Mouse (Mus musculus): ENCODE measurements around the gene Ebf1. TPM values are rescaled to one million over a fixed set of nuclear protein-coding genes. Genes with fewer than 3 reads are reported as not detected.

Gene Ebf1
- total RNA-seq, 2 experiments from 2014 or later = 55.7 to 56.6 TPM

DNA sequence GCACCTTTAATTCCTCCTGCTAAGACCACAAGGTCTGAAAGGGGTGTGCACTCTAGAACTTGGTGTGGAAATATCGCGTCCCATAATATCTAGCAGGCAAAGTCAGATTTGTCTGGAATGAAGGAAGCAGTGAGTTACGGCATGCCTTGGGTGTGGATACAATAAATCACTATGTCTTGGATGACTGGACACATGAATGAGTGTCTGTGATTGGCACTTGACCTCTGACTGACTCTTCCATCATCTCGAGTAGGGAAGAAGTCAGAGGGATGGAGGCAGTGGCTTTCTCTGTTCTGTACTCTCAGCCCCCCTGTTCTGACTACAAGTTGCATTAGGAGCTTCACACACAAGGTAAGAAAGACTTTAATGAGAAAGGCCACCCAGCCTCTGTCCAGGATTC is 112.8 kb downstream of the Ebf1 start:
- no peak for DNase-seq (ENCODE audit: low spot score in 2 of 2)

DNA sequence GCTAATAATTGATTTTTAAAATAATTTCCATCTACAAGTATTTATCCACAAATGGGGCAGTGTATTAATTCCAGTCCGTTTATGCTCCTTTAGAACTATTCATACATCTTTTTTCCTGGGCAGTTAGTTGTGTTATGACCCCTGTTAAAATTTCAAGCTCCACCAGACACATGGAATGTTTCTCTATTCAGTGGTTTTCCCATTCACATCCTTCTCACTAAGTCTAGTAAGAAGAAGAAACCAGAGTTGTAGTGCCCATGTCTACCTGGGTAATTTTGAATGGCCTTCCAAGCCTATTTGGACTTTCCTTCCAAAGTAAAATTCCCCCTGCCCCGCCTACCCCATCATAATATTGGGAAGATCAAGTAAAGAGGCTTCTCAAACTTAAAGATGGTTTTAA is 114.6 kb downstream of the Ebf1 start:
- DNase-seq (ENCODE audit: low spot score in 2 of 2) = no peak

DNA sequence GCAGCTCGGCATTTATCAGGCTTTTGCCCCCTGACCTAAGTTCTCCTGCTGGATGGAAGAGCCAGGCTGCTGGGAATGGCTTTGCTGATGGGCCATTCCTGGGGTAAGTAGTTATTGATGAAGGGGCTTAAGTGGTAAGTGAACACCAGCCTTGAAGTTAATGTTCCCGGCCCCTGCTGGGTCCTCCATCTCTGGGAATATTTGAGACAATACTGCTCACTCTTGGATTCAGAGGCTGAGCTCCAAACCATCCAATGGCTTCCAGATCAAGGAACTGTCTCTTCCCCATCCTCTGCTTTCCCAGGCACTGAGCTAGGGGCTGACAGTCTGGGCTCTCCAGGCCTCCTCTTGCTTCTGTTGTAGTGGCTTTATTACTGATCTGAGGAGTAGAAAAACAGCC is 116.2 kb downstream of the Ebf1 start:
- DNase-seq (ENCODE audit: low spot score in 2 of 2) = no peak

DNA sequence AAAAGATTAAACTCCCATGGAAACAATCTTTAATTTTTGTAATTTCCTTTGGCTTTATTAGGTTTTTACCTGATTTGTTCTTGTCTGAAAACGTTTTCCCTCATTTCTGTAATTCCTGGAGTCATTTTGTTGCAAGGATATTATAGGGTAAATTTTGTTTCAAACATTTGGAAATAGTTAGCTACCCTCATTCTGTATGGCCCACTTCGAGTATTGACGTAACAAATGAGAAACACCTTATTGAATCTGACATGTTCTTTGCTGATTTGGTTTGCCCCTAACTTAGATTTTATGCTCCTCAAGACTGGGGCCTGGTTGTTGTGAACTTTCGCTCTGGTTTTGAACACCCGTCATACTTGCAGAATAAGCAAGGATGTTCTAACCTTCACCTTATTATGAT is 120.9 kb downstream of the Ebf1 start:
- DNase-seq (ENCODE audit: low spot score in 2 of 2) = no peak

DNA sequence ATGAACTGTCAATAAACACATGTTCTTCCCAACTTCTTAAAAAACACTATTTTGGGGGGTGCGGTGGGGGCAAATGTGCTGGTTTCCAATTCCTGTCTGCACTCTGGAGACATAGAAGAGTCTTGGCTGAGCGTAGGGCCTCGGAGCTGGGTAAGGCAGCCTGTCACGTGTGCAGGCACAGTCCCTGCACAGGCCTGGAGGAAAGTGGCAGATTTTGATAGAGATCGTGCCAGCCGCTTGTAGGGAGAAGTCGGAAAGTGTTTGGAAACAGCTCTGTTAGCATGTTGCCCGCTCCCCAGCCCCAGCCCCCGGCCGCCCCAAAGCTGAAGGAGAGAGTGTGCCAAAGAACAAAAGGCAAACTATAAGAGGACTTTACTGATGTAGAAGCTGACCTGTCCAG is 121.7 kb downstream of the Ebf1 start:
- DNase-seq (ENCODE audit: low spot score in 2 of 2) = no peak

DNA sequence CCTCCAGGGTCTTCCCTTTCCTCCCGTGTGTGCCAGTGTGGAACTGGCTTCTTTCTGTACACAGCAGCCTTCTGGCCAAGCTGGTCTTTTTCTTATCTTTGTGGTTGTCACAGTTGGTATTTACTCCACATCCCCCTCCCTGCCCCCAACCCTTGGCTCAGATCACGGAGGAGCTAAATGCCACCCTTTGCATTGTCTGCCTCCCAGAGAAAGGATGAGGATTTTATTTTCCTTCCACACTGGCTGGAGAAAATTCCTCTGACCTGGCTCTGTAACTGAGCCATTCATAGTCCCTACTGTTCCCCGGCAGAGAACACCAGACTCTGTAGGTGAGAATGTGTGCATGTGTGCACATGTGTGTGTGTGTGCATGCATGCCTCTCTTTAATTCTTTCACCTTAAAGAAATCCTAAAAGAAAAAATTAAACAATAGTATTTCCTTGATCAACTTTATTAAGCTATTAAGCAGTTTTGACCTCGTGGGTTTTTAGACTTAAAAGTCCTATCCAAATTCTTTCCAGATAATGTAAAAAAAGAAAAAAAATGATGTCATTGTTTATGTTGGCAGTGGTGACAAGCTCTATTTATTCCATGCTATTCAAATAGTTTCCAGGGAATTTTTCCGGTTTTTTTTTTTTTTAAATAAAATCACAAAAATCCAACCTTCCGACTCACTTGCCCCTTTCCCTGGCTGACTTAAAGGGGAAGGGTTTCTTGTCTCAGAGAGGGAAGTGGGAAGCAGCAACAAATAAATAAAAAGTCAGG is 123.3 kb downstream of the Ebf1 start:
- DNase-seq (ENCODE audit: low spot score in 2 of 2) = no peak

DNA sequence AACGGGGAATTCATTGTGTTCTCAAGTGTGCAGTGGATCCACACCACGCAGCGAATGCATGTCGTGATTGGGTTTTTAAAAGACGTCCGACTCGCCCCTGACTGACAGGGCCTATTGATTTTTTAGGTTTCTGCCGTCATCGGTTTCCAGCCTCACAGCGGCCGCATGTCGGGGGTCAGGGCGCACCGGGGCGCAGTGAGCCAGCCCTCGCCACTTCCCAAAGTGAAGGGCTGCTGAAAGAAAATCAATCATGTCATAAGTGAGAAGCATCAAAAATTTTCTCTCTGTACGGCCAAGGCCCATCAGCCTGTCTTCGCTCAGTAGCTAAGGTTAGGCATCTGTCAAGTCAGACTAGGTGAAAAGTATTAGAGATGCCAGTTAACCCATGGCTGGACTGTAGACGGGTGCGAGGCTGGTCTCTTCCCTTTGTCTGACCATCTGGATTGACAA is 124.0 kb downstream of the Ebf1 start:
- no peak for DNase-seq (ENCODE audit: low spot score in 2 of 2)

DNA sequence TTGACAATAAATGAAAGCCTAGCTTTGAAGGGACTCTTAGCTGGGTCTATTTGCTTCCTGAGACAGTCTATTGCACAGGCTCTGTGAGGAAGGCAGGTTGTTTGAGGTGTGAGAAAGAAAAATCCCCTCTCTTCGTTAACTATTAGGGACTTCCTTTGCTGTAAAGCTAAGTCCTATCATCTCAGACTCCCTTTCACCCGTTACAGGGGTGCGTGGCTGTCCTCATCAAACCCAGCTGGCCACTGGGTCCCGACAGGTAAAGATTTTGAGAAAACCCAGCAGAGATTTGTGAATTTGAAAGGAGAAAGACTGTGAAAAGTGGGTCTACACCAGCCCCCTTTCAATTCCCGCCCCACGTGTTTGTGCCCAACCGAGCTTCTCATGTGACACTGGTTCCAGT is 127.3 kb downstream of the Ebf1 start:
- DNase-seq (ENCODE audit: low spot score in 2 of 2) = no peak

DNA sequence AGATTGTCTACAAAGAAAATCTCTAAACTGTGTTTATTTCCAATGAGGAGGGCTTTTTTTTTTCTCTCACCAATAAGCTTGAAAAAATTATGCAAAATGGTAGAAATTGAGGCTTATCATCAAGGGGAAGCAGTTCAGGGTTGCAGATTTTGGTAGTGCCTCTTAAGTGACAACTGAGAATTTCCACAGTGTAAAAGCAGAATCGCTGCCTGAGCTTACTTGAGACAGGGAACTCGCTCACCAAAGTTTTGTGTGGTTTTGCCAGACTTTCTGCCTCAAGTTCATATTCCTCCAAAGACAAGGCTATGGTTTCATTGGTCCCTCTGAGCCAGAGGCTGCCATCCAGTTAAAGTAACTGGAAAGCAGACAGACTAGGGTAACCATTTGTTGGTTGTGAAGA is 128.8 kb downstream of the Ebf1 start:
- DNase-seq (ENCODE audit: low spot score in 2 of 2) = no peak

DNA sequence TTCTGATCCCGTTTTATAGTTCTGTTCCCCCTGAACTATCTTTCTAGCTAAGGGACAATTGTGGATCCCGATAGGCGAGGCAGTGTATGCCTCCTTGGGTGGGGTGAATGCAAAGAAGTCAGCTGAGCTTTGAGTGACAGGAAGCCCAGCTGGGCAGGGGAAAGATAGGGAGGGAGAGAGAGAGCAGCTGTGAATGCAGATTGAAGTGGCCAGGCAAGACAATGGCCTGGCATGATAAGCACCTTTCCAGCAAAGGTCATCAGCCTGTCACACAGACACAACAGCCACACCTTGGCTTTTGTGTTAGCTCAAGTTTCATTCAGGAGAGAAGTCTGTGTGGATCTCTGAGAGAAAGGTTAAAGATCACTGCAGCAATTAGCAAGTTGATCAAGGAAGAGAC is 129.6 kb downstream of the Ebf1 start:
- no peak for DNase-seq (ENCODE audit: low spot score in 2 of 2)

DNA sequence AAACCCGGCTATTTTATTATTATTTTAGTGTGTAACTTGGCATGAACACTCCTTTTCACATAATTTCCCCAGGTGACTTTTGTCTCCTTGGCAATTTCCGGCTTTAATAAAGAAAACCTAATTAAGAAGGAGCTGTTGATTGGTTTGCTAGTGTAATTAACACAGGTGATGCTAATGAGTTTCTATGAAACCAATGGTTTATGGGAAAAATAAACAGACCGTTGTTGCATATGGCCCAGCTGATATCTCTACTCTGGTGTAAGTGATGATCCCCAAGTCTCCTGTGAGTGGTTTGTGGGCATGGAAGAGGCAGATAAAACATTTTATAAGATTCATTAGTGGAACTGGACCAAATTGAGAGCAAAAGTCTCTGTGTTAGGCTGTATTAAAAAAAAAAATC is 132.2 kb downstream of the Ebf1 start:
- DNase-seq (ENCODE audit: low spot score in 2 of 2) = no peak

DNA sequence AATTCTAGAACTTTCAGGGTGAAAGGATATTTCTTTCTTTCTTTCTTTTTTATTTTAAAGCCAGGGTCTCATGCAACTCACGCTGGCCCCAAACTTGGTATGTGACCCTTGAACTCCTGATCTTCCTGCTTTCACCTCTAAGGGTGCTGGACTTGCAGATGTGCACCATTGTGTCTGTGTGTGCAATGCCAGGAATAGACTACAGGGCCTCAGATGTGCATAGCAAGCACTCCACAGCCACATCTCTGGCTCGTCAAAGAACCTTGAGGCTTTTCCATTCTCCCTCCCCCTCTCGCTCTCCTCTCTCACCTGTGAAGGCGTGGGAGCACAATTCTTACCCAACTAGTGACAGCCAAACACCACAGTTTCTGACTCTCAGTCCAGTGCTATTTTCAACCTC is 137.2 kb downstream of the Ebf1 start:
- no peak for DNase-seq (ENCODE audit: low spot score in 2 of 2)

DNA sequence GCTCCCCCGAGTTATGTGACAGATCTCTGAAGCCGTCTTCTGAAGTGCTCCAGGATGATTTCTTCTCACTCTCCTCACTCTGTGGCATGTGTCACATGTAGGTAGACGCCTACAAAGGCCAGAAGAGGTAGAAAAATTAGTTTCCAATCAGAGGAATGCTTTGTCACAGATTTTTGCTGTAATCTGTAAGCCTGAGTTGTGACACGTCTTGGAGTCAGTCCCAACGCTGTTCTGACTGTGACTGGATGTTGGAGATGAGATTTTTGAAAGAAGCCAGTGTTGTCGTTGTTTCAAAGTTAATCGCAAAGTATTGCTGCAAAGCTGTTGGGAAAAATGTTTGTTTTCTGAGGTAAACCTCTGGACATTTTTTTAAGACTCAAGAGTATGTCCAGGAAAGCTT is 139.2 kb downstream of the Ebf1 start:
- no peak for DNase-seq (ENCODE audit: low spot score in 2 of 2)

DNA sequence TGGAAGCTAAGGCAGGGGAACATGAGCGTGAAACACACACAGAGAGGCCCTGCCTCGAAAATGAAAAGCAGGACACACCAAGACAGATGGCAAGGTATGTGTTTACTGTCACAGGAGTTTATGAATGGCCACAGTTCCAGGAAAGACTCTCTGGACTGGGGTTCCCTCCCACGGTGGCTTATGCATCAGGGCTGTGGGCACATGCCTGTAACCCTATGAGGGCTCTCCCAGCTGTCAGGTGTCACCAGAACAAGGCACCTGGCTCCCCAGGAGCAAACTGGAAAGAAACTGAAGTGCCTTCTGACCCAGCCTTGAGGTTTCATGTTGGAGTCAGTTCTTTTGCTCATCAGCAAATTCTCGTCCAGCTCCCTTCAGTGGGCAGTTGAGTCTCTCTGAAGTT is 141.7 kb downstream of the Ebf1 start:
- no peak for DNase-seq (ENCODE audit: low spot score in 2 of 2)

DNA sequence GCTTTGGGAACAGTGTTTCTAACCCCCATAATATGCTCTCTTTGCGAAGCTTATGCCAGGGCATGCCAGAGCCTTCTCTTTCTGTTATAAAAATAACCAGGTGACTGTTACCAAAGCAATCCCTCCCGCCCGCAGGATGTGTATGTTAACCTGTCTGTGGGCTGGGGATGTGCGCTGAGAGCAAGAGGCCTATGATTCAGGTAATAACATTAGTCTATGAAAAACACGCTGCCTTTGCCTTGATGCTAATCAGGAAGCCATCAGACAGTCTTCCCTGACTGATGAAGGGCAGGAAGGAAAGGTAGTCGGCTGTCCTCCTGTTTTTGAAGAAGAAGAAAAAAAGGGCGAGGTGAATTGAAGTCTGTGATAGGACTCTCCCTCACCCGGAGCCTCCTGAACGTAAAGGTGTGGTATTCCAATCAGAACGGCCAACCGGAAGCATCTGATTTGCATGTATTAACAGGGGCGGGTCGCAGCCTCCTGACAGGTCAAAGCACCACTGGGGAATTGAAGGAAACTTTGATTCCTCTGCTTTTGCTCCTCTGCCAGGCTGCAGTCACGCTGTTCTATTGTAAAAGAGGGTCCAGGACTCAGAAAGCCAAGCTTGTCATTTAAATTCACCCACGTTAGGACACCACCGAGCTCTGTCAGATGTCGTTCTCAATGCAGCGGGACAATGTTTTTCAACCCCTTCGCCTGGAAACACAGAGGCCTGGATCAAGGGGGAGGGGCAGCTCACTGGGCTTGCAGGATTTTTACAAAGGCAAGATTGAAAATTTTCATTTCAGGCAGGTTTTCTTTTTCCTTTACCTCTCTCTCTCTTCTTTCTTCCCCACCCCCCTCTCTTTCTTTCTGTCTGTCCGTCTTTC is 144.2 kb downstream of the Ebf1 start:
- no peak for DNase-seq (ENCODE audit: low spot score in 2 of 2)

DNA sequence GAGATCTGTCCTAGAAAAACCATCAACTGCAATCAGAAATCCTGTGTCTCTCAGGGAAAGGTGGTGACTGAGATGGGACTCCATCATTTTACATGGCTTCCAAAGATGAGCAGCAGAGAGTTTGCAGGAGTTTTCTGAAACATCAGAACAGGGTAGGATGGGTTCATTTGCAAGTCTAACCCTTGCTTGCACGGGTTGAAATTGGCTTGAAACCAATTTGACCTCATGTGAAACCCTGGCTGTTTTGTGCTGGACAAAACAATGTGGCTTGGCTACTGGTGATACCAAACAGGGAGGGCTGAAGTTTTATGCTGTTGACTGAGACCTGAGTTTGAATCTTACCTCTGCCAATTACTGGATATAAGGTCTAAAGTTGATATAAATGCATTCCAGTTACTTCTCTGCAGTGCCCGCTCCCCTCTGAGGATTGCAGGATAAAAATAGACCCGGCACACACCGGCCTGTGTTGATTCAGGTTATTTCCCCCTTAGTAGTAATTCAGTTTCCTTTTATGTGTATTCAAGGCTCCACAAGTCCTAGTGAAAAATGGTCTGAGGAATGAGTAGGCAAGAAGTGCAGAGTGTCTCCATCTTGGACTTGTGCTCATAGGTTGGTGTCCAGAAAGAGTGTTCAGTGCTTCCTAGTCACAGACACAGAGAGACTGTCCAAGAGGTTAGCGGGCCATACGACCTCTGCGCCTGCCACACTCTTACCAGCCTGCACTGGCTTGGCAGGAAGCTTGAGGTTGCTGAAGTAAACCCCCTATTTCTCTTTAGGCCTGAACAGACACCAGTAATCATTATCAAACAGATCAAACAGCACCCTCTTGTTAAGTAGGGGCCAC is 147.1 kb downstream of the Ebf1 start:
- DNase-seq (ENCODE audit: low spot score in 2 of 2) = no peak

DNA sequence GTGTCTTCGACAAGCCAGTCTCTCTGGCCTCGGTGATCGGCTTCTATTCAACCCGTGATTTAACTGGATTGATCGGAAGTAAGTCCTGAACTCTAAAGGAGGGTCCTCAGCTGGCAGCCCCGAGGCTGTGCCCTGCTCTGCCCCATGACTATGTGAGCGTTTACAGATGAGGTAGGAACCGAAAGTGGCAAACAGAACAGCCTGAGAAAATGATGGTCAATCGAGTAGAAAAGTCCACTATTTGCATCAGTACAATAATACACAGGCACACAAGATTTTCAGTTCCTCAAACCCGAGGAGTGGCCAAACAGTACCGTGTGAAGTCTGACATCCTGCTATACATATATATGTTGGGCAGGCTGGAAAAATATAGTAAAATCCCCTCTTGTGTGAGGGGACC is 147.9 kb downstream of the Ebf1 start:
- no peak for DNase-seq (ENCODE audit: low spot score in 2 of 2)

DNA sequence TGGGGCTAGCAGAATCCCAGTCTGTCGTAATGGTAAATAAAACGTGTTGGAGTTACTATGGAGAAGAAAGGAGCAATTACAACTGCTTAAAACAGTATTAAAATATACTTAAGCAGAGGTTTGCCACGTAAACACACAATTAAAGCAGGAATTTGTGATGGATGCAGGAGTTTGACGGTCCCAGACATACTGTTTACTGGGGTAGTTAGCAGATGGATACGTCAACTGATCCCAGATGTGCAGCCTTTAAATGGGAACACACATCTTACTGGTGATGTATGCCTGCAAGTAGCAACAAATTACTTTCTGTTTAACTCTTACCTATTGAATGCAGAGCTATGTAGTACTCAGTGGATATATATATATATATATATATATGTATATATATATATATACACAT is 149.1 kb downstream of the Ebf1 start:
- no peak for DNase-seq (ENCODE audit: low spot score in 2 of 2)

DNA sequence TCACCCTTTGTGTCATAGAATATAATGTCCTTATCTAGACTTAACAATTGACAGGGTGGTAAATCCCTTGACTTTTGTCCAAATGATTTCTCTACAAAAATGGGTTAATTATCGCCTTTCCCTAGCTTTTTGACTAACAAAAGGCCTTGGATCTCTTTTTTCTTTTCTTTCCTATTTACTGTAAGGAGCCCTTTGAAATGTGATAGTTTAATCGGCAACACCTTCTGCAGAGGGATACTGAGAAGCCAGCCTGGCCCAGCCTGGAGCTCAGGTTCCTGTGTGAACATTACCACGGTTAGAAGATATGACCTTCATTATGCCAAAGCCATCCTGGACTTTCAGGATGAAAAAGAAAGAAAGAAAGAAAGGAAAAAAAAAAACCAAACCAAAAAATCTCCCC is 150.2 kb downstream of the Ebf1 start:
- no peak for DNase-seq (ENCODE audit: low spot score in 2 of 2)

DNA sequence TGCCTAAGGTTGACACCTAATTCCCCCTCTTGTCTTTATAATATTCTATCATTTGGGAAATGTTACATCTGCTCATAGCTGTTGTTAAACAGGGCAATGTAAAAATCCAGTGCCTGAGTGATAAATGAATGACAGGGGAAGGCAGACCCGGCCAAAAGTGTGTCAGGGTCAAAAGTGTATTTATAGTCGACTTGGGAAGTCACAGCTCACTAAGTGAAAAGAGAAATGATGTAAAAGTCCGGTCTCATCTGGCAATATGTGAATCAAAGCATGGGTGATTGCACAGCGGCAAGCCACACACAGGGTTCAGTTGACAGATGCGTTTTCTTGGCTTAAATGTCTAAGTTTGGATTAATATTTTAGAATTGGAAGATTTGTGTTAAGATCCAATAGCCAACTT is 151.2 kb downstream of the Ebf1 start:
- no peak for DNase-seq (ENCODE audit: low spot score in 2 of 2)

DNA sequence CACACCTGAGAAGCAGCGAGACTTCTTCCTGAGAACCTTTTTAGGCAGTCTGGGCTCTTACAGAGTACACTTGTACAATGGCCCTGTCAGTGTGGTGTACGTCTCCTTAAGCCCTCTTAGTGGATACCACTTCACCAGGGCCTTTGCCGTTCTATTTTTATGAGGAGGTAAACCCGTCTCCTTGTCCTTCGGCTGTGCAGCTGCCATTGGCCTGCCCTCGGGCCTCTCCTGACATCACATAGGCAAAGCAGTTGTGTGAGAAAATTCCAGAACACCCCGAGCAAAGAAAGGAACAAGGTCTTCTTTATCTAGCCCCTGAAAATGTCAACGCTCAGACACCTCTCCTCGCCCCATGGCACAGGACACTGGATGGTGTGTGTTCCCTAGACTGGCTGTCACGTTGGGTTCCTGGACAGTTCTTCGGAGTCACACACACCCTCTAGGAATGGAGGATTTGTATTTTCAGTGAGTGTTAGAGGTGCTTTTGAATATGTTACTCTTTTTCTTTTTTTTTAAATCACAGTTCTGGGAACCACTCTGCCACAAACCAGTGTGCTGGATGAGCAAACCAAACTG is 154.0 kb downstream of the Ebf1 start:
- no peak for DNase-seq (ENCODE audit: low spot score in 2 of 2)
